Mouse (Mus musculus): ENCODE measurements around the gene Tbc1d15.
"Not testable (repeated sequence)": the region's sequence is repeated elsewhere in the genome, so short reads cannot be mapped to it uniquely, and the experiment has no call there.

Gene Tbc1d15

DNA sequence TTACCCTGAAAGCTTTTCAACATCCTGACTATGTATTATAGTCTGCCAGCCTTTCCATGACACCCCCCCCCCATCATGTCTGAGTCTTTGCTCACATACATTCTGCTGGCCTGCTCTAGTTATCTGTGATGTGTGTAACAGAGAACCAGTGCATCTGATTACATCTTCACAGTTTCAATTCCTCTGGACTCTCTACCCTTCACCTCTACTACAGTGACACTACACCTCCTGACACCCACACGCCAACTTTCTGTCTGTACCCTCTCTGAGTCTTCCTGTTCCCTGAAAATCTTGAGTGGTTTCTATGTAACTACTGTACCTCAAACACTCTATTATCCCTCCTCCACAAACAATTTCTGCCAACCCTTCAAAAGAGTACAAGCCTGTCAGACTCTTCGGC, 5.8 kb downstream of the Tbc1d15 start:
- no peak for DNase-seq (ENCODE audit: low spot score in 2 of 2)

DNA sequence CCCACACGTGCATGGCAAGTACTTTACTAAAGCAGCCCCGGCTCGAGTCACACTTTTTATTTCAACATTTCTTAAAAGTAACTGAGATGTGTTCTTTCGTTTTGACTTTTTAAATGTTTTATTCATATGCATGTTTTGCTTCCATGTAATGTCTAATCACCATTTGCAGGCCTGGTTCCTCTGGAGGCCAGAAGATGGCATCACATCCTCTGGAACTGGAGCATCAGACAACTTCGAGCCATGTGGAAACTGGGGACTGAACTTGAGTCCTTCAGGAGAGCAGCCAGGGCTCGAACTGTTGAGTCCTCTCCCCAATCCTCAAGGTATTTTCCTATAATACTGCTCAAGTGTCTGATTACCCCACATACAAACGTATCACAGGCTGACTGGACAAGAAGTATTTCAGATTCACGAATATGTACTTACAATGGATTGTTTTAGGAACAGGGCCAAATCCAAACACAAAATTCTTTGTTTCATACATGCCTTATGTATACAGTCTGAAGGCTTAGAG, 10.1 kb downstream of the Tbc1d15 start:
- DNase-seq (ENCODE audit: low spot score in 2 of 2), result no peak

DNA sequence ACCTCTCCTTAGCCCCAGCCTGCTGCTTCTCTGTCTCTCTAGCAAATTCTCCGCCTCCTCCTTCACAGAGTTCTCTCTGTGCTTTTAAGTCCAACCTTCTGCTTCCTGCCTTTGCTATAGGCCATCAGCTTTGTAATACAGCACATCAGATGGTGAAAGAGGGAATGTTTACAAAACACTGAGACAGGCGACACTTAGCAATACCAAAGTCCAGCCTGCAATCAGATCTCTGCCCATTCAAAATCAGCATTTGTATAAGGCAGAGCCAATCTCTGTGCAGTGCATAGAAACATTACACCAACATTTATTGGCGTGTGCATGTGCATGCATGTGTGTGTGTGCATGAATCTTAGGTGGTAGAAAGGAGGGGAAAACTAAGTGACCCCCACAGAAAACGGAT, 13.3 kb downstream of the Tbc1d15 start:
- no peak for DNase-seq (ENCODE audit: low spot score in 2 of 2)

DNA sequence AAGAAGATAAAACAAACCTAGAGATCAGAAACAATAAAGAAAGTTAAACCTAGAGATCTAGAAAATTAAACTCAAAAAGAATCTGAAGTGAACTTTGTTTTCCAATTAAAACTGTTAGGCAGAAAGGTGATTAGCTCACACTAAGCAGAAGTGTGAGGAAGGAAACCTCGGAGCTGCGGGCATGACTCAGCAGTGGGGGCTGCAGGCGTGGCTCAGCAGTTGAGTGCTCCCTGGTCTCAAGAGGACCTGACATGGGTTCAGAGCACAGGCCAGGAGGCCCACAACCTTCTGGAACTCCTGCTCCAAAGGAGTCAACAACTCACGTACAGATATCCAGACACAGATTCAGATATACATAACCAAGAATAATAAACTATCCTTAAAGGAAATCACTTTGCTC, 14.5 kb downstream of the Tbc1d15 start:
- no peak for DNase-seq (ENCODE audit: low spot score in 2 of 2)

DNA sequence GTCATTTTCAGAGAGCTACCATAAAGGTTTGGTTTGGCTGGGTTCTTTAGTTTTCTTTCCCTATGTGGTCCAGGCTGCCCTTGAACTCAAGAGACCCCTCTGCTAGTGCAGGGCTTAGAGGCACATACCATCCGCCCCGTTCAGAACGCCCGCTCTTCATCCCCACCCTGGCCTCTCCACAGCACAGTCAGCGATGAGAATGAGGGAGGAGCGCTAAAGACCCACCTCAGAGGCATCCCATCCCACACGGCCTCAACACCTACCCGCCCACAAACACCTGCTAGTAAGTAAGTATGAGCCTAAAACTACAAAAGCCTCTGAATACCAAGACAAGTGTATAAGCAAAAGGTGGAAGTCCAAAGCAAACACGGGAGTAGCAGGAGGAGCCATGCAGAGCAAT, 15.8 kb downstream of the Tbc1d15 start:
- no peak for DNase-seq (ENCODE audit: low spot score in 2 of 2)

DNA sequence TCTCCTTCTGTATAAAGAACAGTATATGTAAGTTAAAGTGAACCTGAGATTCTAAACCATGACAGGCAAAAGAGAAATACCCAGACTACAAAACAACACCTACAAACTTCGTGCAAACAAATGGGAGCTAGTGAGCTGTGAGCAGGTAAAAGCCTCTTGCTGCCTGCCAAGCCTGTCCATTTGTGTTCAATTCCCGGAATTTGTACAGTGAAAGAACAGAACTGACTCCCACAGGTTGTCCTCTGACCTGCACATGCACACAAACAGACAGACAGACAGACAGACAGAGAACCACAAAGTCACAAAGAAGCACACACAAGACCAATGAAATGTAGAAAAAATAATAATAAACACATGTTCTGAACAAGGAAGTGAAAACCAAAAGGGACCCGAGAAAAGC, 17.5 kb downstream of the Tbc1d15 start:
- DNase-seq (ENCODE audit: low spot score in 2 of 2), result no peak

DNA sequence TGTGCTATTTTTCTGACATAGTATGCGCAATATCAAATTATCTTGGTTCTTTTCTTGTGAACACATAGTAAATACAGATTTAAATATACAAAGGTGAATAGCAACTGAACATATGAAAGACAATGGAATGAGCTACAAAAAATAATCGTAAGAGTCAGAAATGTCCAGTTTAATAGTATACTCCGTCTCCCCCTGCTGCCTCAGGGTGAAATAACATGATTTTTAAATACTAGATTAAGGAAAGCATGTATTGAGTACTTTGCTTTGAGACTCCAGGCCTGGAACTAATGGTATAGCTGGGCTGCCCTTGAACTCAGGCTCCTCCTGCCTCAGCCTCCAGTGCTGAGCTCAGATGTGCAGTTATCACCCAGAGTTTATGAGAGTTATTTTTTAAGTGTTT, 18.8 kb downstream of the Tbc1d15 start:
- no peak for DNase-seq (ENCODE audit: low spot score in 2 of 2)

DNA sequence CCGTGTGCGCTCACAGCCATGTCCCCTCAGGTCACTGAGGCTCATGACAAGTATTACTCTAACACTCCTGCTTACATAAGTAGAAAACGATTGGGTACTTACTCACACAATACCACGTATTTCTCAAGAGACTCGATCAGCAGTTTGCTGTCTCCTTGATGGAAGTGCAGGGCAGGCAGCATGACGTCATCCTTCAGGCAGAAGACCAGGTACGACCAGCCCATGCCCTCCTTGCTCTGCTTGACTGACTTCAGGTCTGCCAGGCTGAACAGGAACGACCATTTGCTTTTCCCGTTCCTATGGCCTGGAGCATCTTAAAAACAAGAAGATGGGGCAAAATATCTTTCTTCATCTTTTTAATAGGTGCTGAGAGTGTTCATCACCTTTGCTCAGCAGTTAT, 22.2 kb downstream of the Tbc1d15 start:
- no peak for DNase-seq (ENCODE audit: low spot score in 2 of 2)

DNA sequence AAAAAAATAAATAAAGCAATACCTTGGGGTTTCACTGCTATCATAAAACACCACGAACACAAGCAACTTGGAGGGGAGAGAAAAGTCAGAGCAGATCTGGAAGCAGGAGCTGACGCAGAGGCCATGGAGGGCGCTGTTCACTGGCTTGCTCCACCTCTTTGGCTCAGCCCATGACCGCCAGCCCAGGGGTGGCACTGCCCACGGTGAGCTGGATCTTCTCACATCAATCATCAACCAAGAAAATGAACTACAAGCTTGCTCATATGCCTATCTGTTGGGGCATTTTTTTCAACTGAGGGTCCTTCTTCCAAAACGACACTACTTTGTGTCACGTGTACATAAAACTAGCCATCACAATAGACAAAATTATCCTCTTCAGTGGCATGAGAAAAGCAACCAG, 24.7 kb downstream of the Tbc1d15 start:
- no peak for DNase-seq (ENCODE audit: low spot score in 2 of 2)

DNA sequence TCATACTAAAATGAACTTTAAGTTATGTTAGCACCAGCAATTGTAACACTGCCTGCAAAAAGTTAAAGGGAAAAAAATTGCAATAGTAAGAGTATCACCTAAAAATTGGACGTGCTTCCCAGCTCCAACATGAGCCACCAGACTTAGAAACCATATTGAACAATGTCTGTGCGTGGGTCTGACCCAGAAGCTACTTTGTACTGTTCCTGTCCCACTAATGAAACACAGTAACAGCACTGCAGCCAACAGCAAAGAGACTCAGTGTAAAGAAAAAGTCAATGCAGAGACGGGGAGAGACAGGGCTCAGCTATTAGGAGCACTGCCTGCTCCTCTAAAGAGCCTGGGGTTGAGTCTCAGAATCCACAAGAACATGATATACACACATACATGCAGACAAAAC, 27.4 kb downstream of the Tbc1d15 start:
- no peak for DNase-seq (ENCODE audit: low spot score in 2 of 2)

DNA sequence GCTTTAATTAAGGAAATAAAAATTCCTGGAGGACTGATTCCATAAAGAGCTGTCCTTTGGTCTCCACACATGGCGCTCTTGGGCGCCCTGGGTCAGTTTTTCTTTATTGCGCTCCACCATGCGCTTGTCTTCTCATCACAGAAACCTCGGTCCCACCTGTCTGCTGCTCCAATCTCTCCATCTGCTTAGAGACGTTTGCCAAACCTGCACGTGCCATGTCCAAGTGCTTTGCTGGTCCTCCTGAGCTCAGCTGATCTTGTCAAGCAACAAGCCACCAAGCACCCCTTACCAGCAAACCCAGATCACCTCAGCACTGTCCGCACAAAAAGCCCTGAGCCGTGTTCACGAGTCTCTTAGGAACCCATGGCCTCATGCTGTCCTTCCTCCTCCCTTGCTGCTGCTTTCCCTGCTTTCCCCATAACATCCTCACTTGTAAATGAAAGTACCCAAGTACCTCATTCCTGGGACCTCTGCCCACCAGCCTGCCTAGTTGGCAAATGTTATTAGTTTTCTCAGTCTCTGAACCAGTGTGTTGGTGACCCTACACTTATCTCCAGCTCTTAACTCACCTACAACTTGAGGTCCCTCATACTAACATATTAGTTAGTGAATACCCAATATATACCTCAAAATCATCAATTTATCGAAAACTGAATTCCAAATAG, 38.2 kb downstream of the Tbc1d15 start:
- DNase-seq (ENCODE audit: low spot score in 2 of 2), result no peak

DNA sequence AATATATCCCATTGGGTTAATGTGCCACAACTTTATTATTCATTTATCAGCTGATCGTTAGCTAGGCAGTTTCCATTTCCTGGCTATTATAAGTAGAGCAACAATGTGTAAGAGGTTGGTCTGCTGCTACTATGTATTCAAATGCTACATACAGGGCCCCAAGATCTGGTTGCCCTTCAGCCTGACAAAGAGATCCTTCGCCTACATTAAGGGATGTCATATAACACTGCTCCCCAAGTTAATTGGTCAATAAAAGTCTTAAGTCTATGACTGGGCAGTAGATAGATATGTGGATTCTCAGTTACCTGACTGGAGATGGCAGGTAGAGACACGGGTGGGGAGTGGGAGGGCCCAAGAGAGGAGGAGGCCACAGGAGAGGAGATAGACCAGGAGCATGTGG, 45.4 kb downstream of the Tbc1d15 start:
- DNase-seq (ENCODE audit: low spot score in 2 of 2), result no peak

DNA sequence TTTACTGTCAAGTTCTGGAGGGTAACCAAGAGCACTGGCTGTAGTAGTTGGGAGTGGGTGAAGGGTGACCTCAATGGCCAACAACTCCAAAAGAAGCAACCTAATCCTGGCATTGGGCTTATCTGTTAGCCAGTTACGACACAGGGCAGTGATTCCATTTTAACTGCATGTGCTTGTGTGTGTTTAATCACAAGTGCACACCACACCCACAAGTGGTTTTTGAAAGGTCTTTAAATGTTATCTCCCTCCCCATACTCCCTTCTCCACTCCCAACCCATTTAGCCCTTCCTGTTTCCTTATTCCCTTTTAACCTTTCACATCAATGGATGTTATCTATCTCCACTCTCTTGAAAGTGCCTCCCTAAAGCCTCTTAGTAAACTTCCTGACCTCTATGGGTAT, 46.0 kb downstream of the Tbc1d15 start:
- DNase-seq (ENCODE audit: low spot score in 2 of 2), result no peak

DNA sequence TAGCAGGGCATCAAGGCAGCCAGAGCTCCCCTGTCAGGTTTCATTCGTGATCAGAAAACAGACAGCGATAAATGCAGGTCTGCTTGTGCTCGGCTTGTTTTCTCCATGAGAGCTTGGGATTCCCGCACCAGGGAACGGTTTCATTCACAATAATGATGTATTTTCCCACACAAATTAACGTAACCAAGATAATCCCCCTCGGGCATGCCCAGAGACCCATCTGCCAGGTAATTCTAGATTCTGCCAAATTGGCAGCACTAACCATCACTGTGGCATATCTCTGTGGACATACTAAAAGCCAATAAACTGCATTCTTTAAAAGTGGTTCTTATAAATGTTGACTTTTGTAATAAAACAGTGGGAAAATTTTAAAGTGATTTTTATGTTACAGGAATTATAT, 60.1 kb downstream of the Tbc1d15 start:
- DNase-seq (ENCODE audit: low spot score in 2 of 2), result no peak

DNA sequence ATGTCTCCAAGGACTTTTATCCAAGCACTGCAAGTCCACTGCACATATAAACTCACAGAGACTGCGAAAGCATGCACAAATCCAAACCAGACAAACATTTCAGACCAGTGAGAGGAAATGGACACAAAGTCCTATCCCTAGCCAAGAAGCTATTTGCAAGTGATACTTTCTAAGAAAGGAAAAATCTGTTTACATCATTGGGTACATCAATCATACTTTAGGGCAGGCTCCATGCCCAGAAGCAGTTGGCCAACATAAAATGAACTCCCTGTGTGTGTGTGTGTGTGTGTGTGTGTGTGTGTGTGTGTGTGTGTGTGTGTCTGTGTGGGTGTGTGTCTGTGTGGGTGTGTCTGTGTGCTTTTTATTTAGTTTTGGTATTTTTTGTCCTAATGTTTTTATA, 63.9 kb downstream of the Tbc1d15 start:
- no peak for DNase-seq (ENCODE audit: low spot score in 2 of 2)

DNA sequence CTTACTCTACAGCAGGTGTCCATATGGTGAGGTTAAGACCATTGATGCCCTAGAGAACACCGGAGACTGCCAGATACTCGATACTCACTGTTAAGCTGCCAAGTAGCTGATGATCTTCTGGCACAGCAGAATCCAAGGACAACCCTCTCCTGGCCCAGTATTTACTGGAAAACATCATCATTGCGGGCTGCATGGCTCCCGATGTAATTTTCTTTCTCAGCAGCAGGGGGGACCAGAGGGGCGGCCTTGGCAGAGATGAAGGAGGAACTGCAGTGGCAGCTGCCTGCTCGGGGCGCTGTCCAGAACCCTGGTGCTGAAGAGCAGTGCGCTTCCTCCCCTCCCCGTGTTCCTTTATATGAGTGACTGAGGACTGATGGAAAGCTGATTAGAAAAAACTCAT, 66.6 kb downstream of the Tbc1d15 start, which contains the start of gene Tph2:
Gene Tph2, minus strand, starts transcription at position 326 of the 400 bp plus-strand sequence.
- peak; percentile 20 to 22 for DNase-seq (ENCODE audit: low spot score in 2 of 2)

DNA sequence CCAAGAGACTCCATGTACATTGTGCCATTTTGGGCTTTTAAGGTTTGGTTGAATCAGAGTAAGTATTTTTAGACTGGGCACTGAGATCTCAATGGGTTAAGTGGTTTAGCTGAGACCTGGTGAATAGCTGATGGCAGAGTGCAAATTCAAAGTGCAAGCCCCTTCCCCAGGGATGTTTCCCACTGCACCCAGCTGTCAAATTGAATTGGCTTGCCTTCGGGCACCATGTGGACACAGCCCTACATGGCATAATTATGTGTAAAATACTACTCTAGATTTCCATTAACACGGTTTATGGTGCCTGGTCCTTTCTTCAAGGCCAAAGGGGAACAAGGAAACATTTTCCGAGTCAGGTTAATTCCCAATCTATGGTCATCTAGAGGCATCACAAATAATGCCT, 70.2 kb downstream of the Tbc1d15 start:
- no peak for DNase-seq (ENCODE audit: low spot score in 2 of 2)

DNA sequence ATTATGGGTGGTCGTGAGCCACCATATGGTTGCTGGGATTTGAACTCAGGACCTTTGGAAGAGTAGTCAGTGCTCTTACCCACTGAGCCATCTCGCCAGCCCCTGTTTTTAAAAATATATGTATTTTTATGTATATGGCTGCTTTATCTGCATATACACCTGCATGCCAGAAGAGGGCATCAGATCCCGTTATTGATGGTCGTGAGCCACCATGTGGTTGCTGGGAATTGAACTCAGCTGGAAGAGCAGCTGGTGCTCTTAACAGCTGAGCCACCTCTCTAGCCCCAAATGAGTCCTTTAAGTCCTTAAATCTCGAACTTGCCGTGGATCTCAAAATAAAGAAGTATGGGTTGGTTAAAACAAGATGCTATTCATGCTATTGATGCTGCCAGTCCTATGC, 73.2 kb downstream of the Tbc1d15 start:
- DNase-seq (ENCODE audit: low spot score in 2 of 2), result not testable (repeated sequence)

DNA sequence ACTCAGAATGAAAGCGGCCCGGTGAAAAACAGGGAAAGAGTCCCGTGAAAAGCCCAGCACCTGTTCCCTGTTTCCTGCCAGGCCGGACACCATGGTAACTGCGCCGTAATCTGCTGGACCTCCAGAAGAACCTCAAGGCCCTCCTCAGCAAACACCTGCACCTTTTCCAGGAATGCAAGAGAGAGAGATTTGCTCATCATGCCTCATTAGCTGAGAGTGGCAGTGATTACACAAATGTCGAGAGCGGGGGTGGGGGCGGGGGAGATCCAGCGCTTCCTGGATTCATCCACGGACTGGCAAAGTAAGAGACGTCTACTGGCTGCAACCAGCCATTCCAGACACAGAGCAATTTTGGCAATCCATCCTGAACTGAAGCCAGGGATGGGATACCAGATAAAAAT, 75.7 kb downstream of the Tbc1d15 start:
- peak in 1 of 2 experiments; percentile 16 for DNase-seq (ENCODE audit: low spot score in 2 of 2)

DNA sequence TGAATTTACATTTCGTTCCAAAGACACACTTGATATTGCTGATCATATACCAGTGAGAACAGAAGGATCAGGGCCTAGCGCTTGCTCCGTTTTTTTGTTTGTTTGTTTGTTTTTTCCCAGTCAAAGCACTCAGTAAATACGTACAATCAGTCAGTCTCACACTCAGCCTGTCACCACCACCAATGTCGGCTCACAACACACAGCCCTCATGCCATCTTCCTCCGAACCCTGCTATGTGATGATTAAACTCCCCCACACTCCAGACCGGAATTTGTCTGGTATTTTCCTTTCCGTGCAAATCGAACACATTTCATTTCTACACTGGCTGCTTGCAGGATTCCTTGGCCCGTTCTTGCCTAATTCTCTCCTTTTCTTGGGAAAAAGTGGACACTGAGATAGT, 77.9 kb downstream of the Tbc1d15 start:
- no peak for DNase-seq (ENCODE audit: low spot score in 2 of 2)

DNA sequence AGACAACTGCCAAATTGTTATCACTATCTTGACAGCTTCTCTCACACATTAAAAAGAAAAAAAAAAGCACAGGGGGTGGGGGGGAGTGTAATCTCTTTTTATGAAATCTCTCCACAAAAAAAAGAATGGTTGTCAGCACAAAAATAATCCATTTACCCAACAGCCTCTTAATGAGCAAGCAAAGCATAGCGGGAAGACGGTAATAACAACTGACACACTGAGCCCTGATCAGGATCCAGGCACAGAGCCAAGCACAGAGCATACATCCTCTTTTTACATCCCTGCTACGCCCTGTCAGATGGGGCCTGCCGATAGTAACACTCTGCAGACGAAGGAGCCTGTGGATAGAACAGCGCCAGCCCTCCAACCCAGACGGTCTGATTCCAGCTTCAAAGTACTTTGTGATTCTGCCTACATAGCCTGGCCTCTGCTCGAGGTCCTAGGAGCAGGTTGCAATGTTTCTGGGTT, 79.9 kb downstream of the Tbc1d15 start:
- DNase-seq (ENCODE audit: low spot score in 2 of 2), result peak in 1 of 2 experiments; percentile 5

DNA sequence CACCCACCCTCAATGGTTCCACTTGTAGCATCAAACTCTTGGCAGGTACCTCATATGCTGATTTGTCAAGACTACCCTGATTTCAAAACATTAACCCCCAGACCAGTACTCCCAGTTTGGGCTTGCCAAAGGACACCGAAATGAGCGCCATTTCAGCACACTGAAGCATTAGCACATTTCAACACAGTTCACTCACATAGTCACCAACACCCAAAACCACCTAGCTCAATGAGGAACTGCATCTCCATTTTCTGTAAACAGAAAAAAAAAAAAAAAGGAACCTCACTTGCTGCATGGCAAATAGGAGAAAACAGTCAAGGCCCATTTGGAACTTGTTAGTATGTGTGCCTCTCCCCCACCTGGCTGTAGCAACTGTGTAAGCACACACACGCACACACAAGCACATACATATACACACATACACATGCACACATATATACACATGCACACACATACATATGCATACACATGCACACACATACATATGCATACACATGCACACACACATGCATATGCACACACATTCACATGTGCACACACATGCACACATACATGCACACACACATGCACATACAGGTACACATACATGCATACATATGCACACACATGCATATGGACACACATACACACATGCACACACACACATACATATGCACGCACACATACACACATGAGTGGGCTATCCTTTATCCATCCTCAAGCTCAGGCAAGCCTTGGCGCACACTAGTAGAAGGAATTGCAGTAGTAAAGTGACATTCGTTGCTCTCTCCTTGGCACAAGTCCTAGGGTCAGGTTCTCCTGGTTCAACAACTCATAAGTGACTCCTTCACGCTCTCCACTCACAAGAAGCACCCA, 80.5 kb downstream of the Tbc1d15 start:
- DNase-seq (ENCODE audit: low spot score in 2 of 2), result no peak

DNA sequence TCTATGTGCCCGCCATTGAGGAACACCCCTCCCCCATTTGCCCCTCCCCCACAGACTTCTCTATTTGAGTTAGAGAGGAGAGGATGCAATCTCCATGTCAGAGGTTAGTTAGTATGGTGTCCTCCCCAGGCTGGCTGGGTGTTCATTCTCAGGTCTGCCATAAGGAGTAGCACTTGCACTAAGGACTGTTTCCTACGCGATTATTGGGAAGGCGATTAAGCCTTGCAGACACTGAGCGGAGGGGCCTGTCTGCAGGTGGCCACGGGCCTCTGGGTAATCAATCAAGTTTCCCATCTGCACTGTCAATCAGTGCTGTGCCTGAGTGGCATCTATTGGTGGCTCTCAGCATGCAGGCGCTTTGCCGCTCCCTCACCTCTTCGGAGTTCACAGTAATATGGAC, 81.9 kb downstream of the Tbc1d15 start:
- no peak for DNase-seq (ENCODE audit: low spot score in 2 of 2)

Measured in right cerebral cortex, postnatal 36 days (tissue).